In the genomic region with DNA sequence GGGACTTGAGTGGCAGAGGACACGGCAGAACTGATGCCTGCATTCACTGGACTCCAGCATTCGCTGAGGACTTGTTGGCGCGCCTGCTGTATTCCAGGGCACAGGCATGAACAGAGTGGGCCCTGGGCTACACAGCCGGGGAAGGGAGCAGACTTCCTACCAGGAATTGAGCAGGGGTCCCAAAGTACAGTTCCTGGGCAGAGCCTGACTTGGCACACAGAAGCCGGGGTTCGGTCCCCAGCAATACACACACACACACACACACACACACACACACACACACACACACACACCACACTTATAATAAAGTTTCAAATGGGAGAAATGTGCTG, we compare ENCODE assay signal across 8 mouse cellular contexts. TPM values are rescaled to one million over a fixed set of nuclear protein-coding genes. Genes with fewer than 3 reads are reported as not detected.
DNase-seq lines count a peak whose midpoint lies in the region; ATAC-seq and TF ChIP-seq lines count a peak whose summit lies in the region.

No protein-coding gene starts in this region.

- H3K27me3 ChIP-seq in heart, embryonic 13.5 days (replicated peaks), result 0 out of 2 replicates have a peak, but pooled peaks cover 5% of the 10 kb centered on the region
- H3K27me3 ChIP-seq in E14TG2a.4 (ENCODE audit: insufficient read depth, low read length), result peaks cover 12% of the 10 kb centered on the region
- no peaks in the 10 kb centered on the region for H3K27me3 ChIP-seq in forebrain, embryonic 15.5 days
- 0 out of 2 replicates have a peak, but pooled peaks cover 4% of the 10 kb centered on the region for H3K27me3 ChIP-seq in liver, embryonic 15.5 days

- ATAC-seq in heart, embryonic 13.5 days (ENCODE audit: extremely low read depth, insufficient number of reproducible peaks, low FRiP score, low TSS enrichment), result no peak
- ATAC-seq in forebrain, embryonic 15.5 days (replicated peaks), result no peak
- no peak for ATAC-seq in liver, embryonic 15.5 days (ENCODE audit: insufficient read depth)

- peak overlapping the region; percentile 89 for H3K4me2 ChIP-seq in heart, embryonic 13.5 days
- peak overlapping the region; percentile 79 for H3K4me2 ChIP-seq in forebrain, embryonic 15.5 days (replicated peaks)
- H3K4me2 ChIP-seq in liver, embryonic 15.5 days, result peak overlapping the region; percentile 96

- TF ChIP-seq CTCF in E14TG2a.4 (conservative IDR thresholded peaks at IDR 0.05; ENCODE audit: low read length), result no peak

- H3K9me3 ChIP-seq in heart, embryonic 13.5 days, result no peaks in the 10 kb centered on the region
- no peaks in the 10 kb centered on the region for H3K9me3 ChIP-seq in E14TG2a.4 (ENCODE audit: low read length)
- H3K9me3 ChIP-seq in forebrain, embryonic 15.5 days, result no peaks in the 10 kb centered on the region
- no peaks in the 10 kb centered on the region for H3K9me3 ChIP-seq in liver, embryonic 15.5 days (replicated peaks)

- peak overlapping the region; percentile 76 for H3K4me3 ChIP-seq in heart, embryonic 13.5 days
- peak overlapping the region; percentile 85 for H3K4me3 ChIP-seq in E14TG2a.4 (replicated peaks; ENCODE audit: low read length)
- H3K4me3 ChIP-seq in forebrain, embryonic 15.5 days, result peak overlapping the region; percentile 52
- H3K4me3 ChIP-seq in liver, embryonic 15.5 days (replicated peaks), result peak overlapping the region; percentile 74

- H3K4me1 ChIP-seq in heart, embryonic 13.5 days, result peaks cover 16% of the 10 kb centered on the region
- H3K4me1 ChIP-seq in E14TG2a.4 (replicated peaks; ENCODE audit: low read depth, low read length), result peaks cover 15% of the 10 kb centered on the region
- H3K4me1 ChIP-seq in forebrain, embryonic 15.5 days, result peaks cover 27% of the 10 kb centered on the region
- peaks cover 55% of the 10 kb centered on the region for H3K4me1 ChIP-seq in liver, embryonic 15.5 days (replicated peaks)

- H3K27ac ChIP-seq in heart, embryonic 13.5 days (replicated peaks), result peak overlapping the region; percentile 71
- peak overlapping the region; percentile 83 for H3K27ac ChIP-seq in forebrain, embryonic 15.5 days (replicated peaks)
- H3K27ac ChIP-seq in liver, embryonic 15.5 days (replicated peaks), result peak overlapping the region; percentile 79

- no peak for DNase-seq in heart, adult 18-20 months
- no peak for DNase-seq in left cerebral cortex, postnatal 25 days (ENCODE audit: low spot score in 2 of 2)
- DNase-seq in cerebellum, adult 11-12 months, result no peak
- DNase-seq in thymus, postnatal 14 days, result no peak

- H3K36me3 ChIP-seq in heart, embryonic 13.5 days, result no peaks in the 10 kb centered on the region
- H3K36me3 ChIP-seq in E14TG2a.4 (ENCODE audit: insufficient read depth, low read length), result no peaks in the 10 kb centered on the region
- no peaks in the 10 kb centered on the region for H3K36me3 ChIP-seq in forebrain, embryonic 15.5 days
- H3K36me3 ChIP-seq in liver, embryonic 15.5 days (replicated peaks), result no peaks in the 10 kb centered on the region

- WGBS in heart, embryonic 13.5 days, result 4% methylated on average over 7 of the region's 7 CpGs
- 6% methylated on average over 7 of the region's 7 CpGs for WGBS in forebrain, embryonic 15.5 days
- 4% methylated on average over 7 of the region's 7 CpGs for WGBS in liver, embryonic 15.5 days (ENCODE audit: insufficient replicate concordance)

- intact Hi-C loops in left cerebral cortex, postnatal 25 days (cut with DNase I), result loop anchor here (1.0 kb wide), 1 partner anchor 22 kb away; no protein-coding TSS in a partner anchor

- H3K9ac ChIP-seq in heart, embryonic 13.5 days, result peak overlapping the region; percentile 89
- H3K9ac ChIP-seq in forebrain, embryonic 15.5 days (replicated peaks), result peak overlapping the region; percentile 71
- peak overlapping the region; percentile 70 for H3K9ac ChIP-seq in liver, embryonic 15.5 days

RNA-seq across cellular contexts. Expression of gene Crtc1, which starts 0.4 kb away (rescaled TPM):
- 9.7 and 12.4 TPM in 2 replicates for polyA plus RNA-seq in heart, embryonic 13.5 days (2015; fragmentation: Nextera tagmentation; extraction: Ambion mirVana)
- 1 to 10 TPM; 7.8 to 9.0 TPM for total RNA-seq in heart, adult 18-20 months (2021)
- polyA plus RNA-seq in forebrain, embryonic 15.5 days (2015; fragmentation: Nextera tagmentation; extraction: Ambion mirVana), result 41.0 and 42.2 TPM in 2 replicates
- polyA plus RNA-seq in liver, embryonic 15.5 days (2015; fragmentation: Nextera tagmentation; extraction: Ambion mirVana), result 4.2 and 4.3 TPM in 2 replicates
- 100 to 1,000 TPM; 120 to 139 TPM for total RNA-seq in left cerebral cortex, postnatal 25 days (2021)

RNA-seq across cellular contexts. Expression of gene Klhl26, which starts 37.0 kb away (rescaled TPM):
- polyA plus RNA-seq in heart, embryonic 13.5 days (2015; fragmentation: Nextera tagmentation; extraction: Ambion mirVana), result 11.2 and 12.4 TPM in 2 replicates
- 1 to 10 TPM; 8.4 to 9.7 TPM for total RNA-seq in heart, adult 18-20 months (2021)
- polyA plus RNA-seq in forebrain, embryonic 15.5 days (2015; fragmentation: Nextera tagmentation; extraction: Ambion mirVana), result 19.3 and 21.4 TPM in 2 replicates
- 6.4 and 6.7 TPM in 2 replicates for polyA plus RNA-seq in liver, embryonic 15.5 days (2015; fragmentation: Nextera tagmentation; extraction: Ambion mirVana)
- total RNA-seq in left cerebral cortex, postnatal 25 days (2021), result 10 to 100 TPM; 40.3 to 44.2 TPM

RNA-seq across cellular contexts. Expression of gene Tmem59l, which starts 47.3 kb away (rescaled TPM):
- 0.45 and 0.76 TPM in 2 replicates for polyA plus RNA-seq in heart, embryonic 13.5 days (2015; fragmentation: Nextera tagmentation; extraction: Ambion mirVana)
- not detected for total RNA-seq in heart, adult 18-20 months (2021)
- 70.2 and 75.0 TPM in 2 replicates for polyA plus RNA-seq in forebrain, embryonic 15.5 days (2015; fragmentation: Nextera tagmentation; extraction: Ambion mirVana)
- polyA plus RNA-seq in liver, embryonic 15.5 days (2015; fragmentation: Nextera tagmentation; extraction: Ambion mirVana), result not detected in 2 replicates
- 100 to 1,000 TPM; 264 to 286 TPM for total RNA-seq in left cerebral cortex, postnatal 25 days (2021)

RNA-seq across cellular contexts. Expression of gene Crlf1, which starts 53.1 kb away (rescaled TPM):
- 3.7 and 5.5 TPM in 2 replicates for polyA plus RNA-seq in heart, embryonic 13.5 days (2015; fragmentation: Nextera tagmentation; extraction: Ambion mirVana)
- under 1 TPM; 0.20 to 0.62 TPM for total RNA-seq in heart, adult 18-20 months (2021)
- polyA plus RNA-seq in forebrain, embryonic 15.5 days (2015; fragmentation: Nextera tagmentation; extraction: Ambion mirVana), result 4.3 and 5.3 TPM in 2 replicates
- polyA plus RNA-seq in liver, embryonic 15.5 days (2015; fragmentation: Nextera tagmentation; extraction: Ambion mirVana), result 0.97 and 1.7 TPM in 2 replicates
- total RNA-seq in left cerebral cortex, postnatal 25 days (2021), result 1 to 10 TPM; 2.3 to 3.5 TPM

Comparison
In these comparisons a context has a peak if more than half of its experiments do, and no peak if none do; other contexts are left out.
1. RNA of gene Tmem59l, which starts 47.3 kb away (polyA plus RNA-seq): 70.2 to 75.0 TPM in forebrain, embryonic 15.5 days; 0.45 to 0.76 TPM in heart, embryonic 13.5 days and not detected in liver, embryonic 15.5 days; every median in the first group is over 10 times any median in the second.
2. Peak in every context shown above with its lines, with median percentiles within 50 percentile points of each other: H3K27ac ChIP-seq, H3K4me2 ChIP-seq, H3K4me3 ChIP-seq and H3K9ac ChIP-seq.